Mouse (Mus musculus) liver, embryonic 11.5 days (tissue): ENCODE results near the gene Gm17662. TPM values are rescaled to one million over a fixed set of nuclear protein-coding genes. Genes with fewer than 3 reads are reported as not detected.

Source experiments
- ATAC-seq: fragments of 200-750 bp; cut with Nextera tagmentation; replicated peaks from 2 replicates; pipeline ENCODE4 v1.8.0; 2017; ENCODE audit warnings: moderate number of reproducible peaks, mild to moderate bottlenecking, moderate TSS enrichment, moderate library complexity; ENCODE audit not compliant: low FRiP score
- DNase-seq: peaks from one replicate; pipeline ENCODE4 v3.0.0-alpha.2; 2017; ENCODE audit warnings: low spot score
- H3K27ac ChIP-seq: fragments of 300-500 bp; sonication (generic); 2 replicates; pipeline ENCODE4 v1.5.1; 2014; ENCODE audit warnings: mild to moderate bottlenecking, low read depth, low read length, control low read depth
- H3K27me3 ChIP-seq: fragments of 300-500 bp; sonication (generic); replicated peaks from 2 replicates; pipeline ENCODE4 v1.6.1; 2014; ENCODE audit warnings: low read length, mixed read lengths; ENCODE audit not compliant: control insufficient read depth, insufficient read depth
- H3K36me3 ChIP-seq: fragments of 300-500 bp; sonication (generic); 2 replicates; pipeline ENCODE4 v1.6.1; 2014; ENCODE audit warnings: mild to moderate bottlenecking, low read length, moderate library complexity, mixed read lengths; ENCODE audit not compliant: control insufficient read depth, insufficient read depth
- H3K4me1 ChIP-seq: fragments of 300-500 bp; sonication (generic); replicated peaks from 2 replicates; pipeline ENCODE4 v1.6.1; 2014; ENCODE audit warnings: low read length, mixed read lengths; ENCODE audit not compliant: control insufficient read depth, insufficient read depth
- H3K4me2 ChIP-seq: fragments of 300-500 bp; sonication (generic); 2 replicates; pipeline ENCODE4 v1.6.1; 2014; ENCODE audit warnings: mild to moderate bottlenecking, control low read depth, moderate library complexity
- H3K4me3 ChIP-seq: fragments of 300-500 bp; sonication (generic); 2 replicates; pipeline ENCODE4 v1.5.1; 2014; ENCODE audit warnings: low read depth, low read length, control low read depth
- H3K9ac ChIP-seq: fragments of 300-500 bp; sonication (generic); 2 replicates; pipeline ENCODE4 v1.6.1; 2014; ENCODE audit warnings: low read depth, low read length, control low read depth
- H3K9me3 ChIP-seq: fragments of 300-500 bp; sonication (generic); 2 replicates; pipeline ENCODE4 v1.6.1; 2016; ENCODE audit warnings: low read length, inconsistent platforms, mixed read lengths; ENCODE audit not compliant: control insufficient read depth
- WGBS: fragments of 180-500 bp; shearing (Covaris S2); extraction: QIAGEN DNeasy Blood & Tissue Kit; methylation state at CpG from one replicate; pipeline ENCODE4 v1.1.7; 2014; 5-methylcytosine and 5-hydroxymethylcytosine counted together
- polyA plus RNA-seq: library from polyadenylated mRNA; unstranded; fragments of >200 nt; fragmentation: Nextera tagmentation; extraction: Ambion mirVana; gene quantifications from 2 replicates; pipeline ENCODE4 v1.2.1, GENCODE M21; 2014

Gm17662 gene
- polyA plus RNA-seq, 1 experiment from 2014 or later: not detected

DNA sequence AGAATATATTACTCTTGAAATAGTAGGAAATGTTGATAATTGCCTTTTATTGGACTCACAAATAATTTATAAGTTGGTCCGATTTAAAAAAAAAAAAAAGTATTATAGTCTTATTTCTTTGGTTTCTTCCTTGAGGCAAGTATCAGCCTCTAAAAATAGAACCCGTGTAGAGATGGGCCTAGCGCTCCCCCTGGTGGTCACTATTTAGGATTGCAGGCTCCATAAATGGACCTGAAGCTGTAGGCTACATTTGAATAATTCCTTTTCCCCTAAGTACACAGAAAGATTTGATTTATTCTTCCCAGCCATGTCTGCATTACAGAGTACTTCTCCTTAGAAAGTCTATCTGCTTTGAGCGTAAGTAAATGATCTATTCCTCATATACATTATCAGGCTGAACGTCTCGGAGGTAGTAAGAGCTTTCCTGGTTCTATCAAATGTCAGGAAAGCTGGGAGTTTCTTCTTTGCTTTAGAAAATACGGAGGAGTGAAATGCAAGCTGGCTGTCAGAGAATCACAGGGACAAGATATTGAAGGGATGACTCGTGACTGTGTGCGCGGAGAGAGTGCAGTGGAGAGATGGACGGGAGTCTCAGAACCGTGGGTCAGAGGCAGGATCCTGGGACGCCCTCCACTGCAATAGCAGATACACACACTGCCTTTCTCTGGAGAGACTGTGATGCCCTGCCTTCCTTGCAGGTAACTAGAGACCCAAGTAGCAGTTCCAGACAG, 37.0 kb downstream of the Gm17662 start:
- H3K4me1 ChIP-seq: no peaks in the 10 kb centered on the region
- ATAC-seq (no peak), DNase-seq (no peak)
- H3K4me3 ChIP-seq: no peak overlapping the region
- no peaks in the 10 kb centered on the region for H3K36me3 ChIP-seq
- H3K9me3 ChIP-seq: no peaks in the 10 kb centered on the region
- no peak overlapping the region for H3K9ac ChIP-seq
- 57% methylated on average over 13 of the region's 13 CpGs for WGBS
- H3K27me3 ChIP-seq: no peaks in the 10 kb centered on the region
- no peak overlapping the region for H3K4me2 ChIP-seq
- H3K27ac ChIP-seq: no peak overlapping the region

DNA sequence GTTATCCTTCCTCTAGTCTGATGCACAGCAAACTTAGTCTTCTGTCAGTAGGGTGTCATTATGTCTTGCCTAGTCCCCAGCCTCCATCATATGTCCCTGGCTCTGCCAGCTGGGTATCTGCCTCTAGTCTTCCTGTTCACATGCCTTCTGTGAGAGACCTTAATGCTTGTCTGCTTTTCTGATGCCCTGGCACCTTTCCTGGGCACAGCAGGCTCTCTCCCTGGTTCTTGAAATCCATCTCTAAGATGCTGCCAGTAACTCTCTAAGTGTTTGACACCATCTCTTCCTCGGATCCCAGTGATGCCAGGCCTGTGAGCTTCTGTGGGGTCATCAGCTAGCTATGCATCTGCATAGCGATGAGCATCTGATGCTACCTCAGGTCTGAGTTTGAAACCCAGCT, 45.7 kb downstream of the Gm17662 start:
- Histone ChIP-seq H3K9ac (no peak overlapping the region), H3K36me3 (no peaks in the 10 kb centered on the region), H3K27me3 (no peaks in the 10 kb centered on the region), H3K9me3 (no peaks in the 10 kb centered on the region), H3K4me3 (no peak overlapping the region), H3K4me1 (no peaks in the 10 kb centered on the region), H3K4me2 (no peak overlapping the region), H3K27ac (no peak overlapping the region)
- WGBS: 77% methylated on average over 2 of the region's 2 CpGs
- no peak for DNase-seq
- ATAC-seq: no peak

DNA sequence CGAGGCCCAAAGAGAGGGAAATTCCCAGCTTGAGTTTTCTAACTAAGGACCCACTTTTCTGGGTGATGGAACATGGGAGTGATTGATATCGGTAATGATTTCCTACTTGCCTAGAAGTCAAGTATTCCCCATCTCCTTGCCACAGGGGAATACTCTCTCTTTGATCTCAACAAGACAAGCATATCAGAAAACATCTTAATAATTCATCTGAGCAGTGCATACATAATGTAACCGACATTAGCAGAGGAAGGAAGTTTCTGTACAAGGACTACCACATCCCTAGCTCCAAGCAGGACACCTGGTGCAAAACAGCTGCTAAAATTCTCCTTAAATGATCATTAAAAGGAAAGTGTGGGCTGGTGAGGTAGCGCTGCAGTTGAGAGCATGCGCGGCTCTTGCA, 47.9 kb downstream of the Gm17662 start:
- 86% methylated on average over 6 of the region's 6 CpGs for WGBS
- no peaks in the 10 kb centered on the region for H3K9me3 ChIP-seq
- ATAC-seq: no peak
- no peak overlapping the region for H3K27ac ChIP-seq
- no peak overlapping the region for H3K9ac ChIP-seq
- no peaks in the 10 kb centered on the region for H3K27me3 ChIP-seq
- DNase-seq: no peak
- H3K4me2 ChIP-seq: no peak overlapping the region
- no peak overlapping the region for H3K4me3 ChIP-seq
- H3K4me1 ChIP-seq: no peaks in the 10 kb centered on the region
- H3K36me3 ChIP-seq: no peaks in the 10 kb centered on the region

Other genes starting within 250 kb of the Gm17662 start
- gene C8b, start 91.0 kb upstream of the Gm17662 start, polyA plus RNA-seq: 2.3 and 2.4 TPM in 2 replicates
- 7.5 and 8.7 TPM in 2 replicates for gene C8a, start 19.1 kb downstream of the Gm17662 start, polyA plus RNA-seq
- gene Fyb2, start 56.1 kb downstream of the Gm17662 start, polyA plus RNA-seq: 0.08 and 0.10 TPM in 2 replicates